Mouse (Mus musculus) limb, embryonic 11.5 days (tissue): ENCODE data around the gene Tnfsfm13. TPM values are rescaled to one million over a fixed set of nuclear protein-coding genes. Genes with fewer than 3 reads are reported as not detected.

Source experiments
- ATAC-seq: fragments of 200-750 bp; cut with Nextera tagmentation; 2 replicates; pipeline ENCODE4 v1.8.0; 2017; ENCODE audit warnings: low read depth; ENCODE audit not compliant: insufficient number of reproducible peaks, low FRiP score, low TSS enrichment
- DNase-seq: peaks from one replicate; pipeline ENCODE4 v3.0.0-alpha.2; 2015; ENCODE audit warnings: low spot score
- H3K27ac ChIP-seq: fragments of 300-500 bp; sonication (generic); replicated peaks from 2 replicates; pipeline ENCODE4 v1.5.1; 2014; ENCODE audit warnings: low read depth, mild to moderate bottlenecking, low read length
- H3K27me3 ChIP-seq: fragments of 300-500 bp; sonication (generic); 2 replicates; pipeline ENCODE4 v1.6.1; 2014; ENCODE audit warnings: mild to moderate bottlenecking, low read length, mixed read lengths; ENCODE audit not compliant: control insufficient read depth, insufficient read depth
- H3K36me3 ChIP-seq: fragments of 300-500 bp; sonication (generic); 2 replicates; pipeline ENCODE4 v1.6.1; 2014; ENCODE audit warnings: mild to moderate bottlenecking, low read length, moderate library complexity, mixed read lengths; ENCODE audit not compliant: control insufficient read depth, insufficient read depth
- H3K4me1 ChIP-seq: fragments of 300-500 bp; sonication (generic); 2 replicates; pipeline ENCODE4 v1.6.1; 2014; ENCODE audit warnings: low read length, mixed read lengths; ENCODE audit not compliant: control insufficient read depth, insufficient read depth
- H3K4me2 ChIP-seq: fragments of 300-500 bp; sonication (generic); 2 replicates; pipeline ENCODE4 v1.6.1; 2014; ENCODE audit warnings: low read depth, mild to moderate bottlenecking, moderate library complexity; ENCODE audit not compliant: severe bottlenecking
- H3K4me3 ChIP-seq: fragments of 300-500 bp; sonication (generic); 2 replicates; pipeline ENCODE4 v1.5.1; 2014; ENCODE audit warnings: low read depth, low read length
- H3K9ac ChIP-seq: fragments of 300-500 bp; sonication (generic); 2 replicates; pipeline ENCODE4 v1.6.1; 2014; ENCODE audit warnings: mild to moderate bottlenecking, low read length
- H3K9me3 ChIP-seq: fragments of 300-500 bp; sonication (generic); 2 replicates; pipeline ENCODE4 v1.6.1; 2016; ENCODE audit warnings: low read length; ENCODE audit not compliant: control insufficient read depth
- WGBS: fragments of 180-500 bp; shearing (Covaris S2); extraction: QIAGEN DNeasy Blood & Tissue Kit; methylation state at CpG from one replicate; pipeline ENCODE4 v1.1.7; 2014; 5-methylcytosine and 5-hydroxymethylcytosine counted together
- microRNA counts: library from miRNA; unstranded; fragments of <30 nt; microRNA quantifications from one replicate; lab custom pipeline; 2016
- microRNA-seq: library from miRNA; unstranded; fragments of <30 nt; microRNA quantifications from one replicate; pipeline ENCODE4, GENCODE M21; 2016
- polyA plus RNA-seq: library from polyadenylated mRNA; unstranded; fragments of >200 nt; fragmentation: Nextera tagmentation; extraction: Ambion mirVana; gene quantifications from 2 replicates; pipeline ENCODE4 v1.2.1, GENCODE M21; 2014

The Tnfsfm13 gene
- polyA plus RNA-seq, 1 experiment from 2014 or later: 1.3 TPM

- peak overlapping the region; percentile 94 for H3K4me3 ChIP-seq
- 0 out of 2 replicates have a peak, but pooled peaks cover 2% of the 10 kb centered on the region for H3K4me1 ChIP-seq
- H3K36me3 ChIP-seq: no peaks in the 10 kb centered on the region; the same call in 1 of the 2 replicates
- H3K9me3 ChIP-seq: no peaks in the 10 kb centered on the region
- under 1% methylated on average over 35 of the region's 50 CpGs for WGBS
- DNase-seq (no peak), ATAC-seq (peak; percentile 48)
- H3K27ac ChIP-seq: peak overlapping the region; percentile 92
- H3K27me3 ChIP-seq: no peaks in the 10 kb centered on the region
- H3K9ac ChIP-seq: peak overlapping the region; percentile 86
- H3K4me2 ChIP-seq: peak overlapping the region; percentile 67
Measured at GRCm38 (mm10) chr11:69633128-69633866, 62.6 kb downstream of the Tnfsfm13 start.

MicroRNAs encoded within 50 kb of the gene (microRNA counts, 519-probe panel; counts per million panel counts)
- microRNA mmu-miR-1934 (lab: Ali Mortazavi, UCI) (not detected), microRNA mmu-miR-467f (lab: Ali Mortazavi, UCI) (3,109 counts per million, percentile 38 among the panel's probes with 10 or more counts)

Small RNA genes within 50 kb of the gene (microRNA-seq; reads per million reads assigned to microRNA genes)
- gene Mir1934 (5.2 reads per million, percentile 11 among the genes with 10 or more reads in this experiment), gene Mir467f (not detected)

Other genes with a start within 250 kb of the Tnfsfm13 start
- gene Dnah2, start 147.0 kb downstream of the Tnfsfm13 start, polyA plus RNA-seq: 0.87 and 1.4 TPM in 2 replicates
- 12.9 and 14.4 TPM in 2 replicates for gene Efnb3, start 135.9 kb downstream of the Tnfsfm13 start, polyA plus RNA-seq
- 45.7 and 46.9 TPM in 2 replicates for gene Wrap53, start 115.8 kb downstream of the Tnfsfm13 start, polyA plus RNA-seq
- 250 and 254 TPM in 2 replicates for gene Trp53, start 115.7 kb downstream of the Tnfsfm13 start, polyA plus RNA-seq
- gene Atp1b2, start 90.2 kb downstream of the Tnfsfm13 start, polyA plus RNA-seq: 4.5 and 4.9 TPM in 2 replicates
- not detected in 2 replicates for gene Shbg, start 78.2 kb downstream of the Tnfsfm13 start, polyA plus RNA-seq
- gene Sat2, start 74.1 kb downstream of the Tnfsfm13 start, polyA plus RNA-seq: 14.7 and 16.2 TPM in 2 replicates
- 35.8 and 37.5 TPM in 2 replicates for gene Fxr2, start 63.1 kb downstream of the Tnfsfm13 start, polyA plus RNA-seq
- 0.17 TPM in 1 of 2 replicates, not detected in the other for gene Sox15, start 40.8 kb downstream of the Tnfsfm13 start, polyA plus RNA-seq
- gene Mpdu1, start 33.5 kb downstream of the Tnfsfm13 start, polyA plus RNA-seq: 21.0 and 41.0 TPM in 2 replicates
- gene Cd68, start 29.9 kb downstream of the Tnfsfm13 start, polyA plus RNA-seq: 3.4 and 4.5 TPM in 2 replicates
- 759 and 892 TPM in 2 replicates for gene Eif4a1, start 23.7 kb downstream of the Tnfsfm13 start, polyA plus RNA-seq
- 125 and 127 TPM in 2 replicates for gene Senp3, start 14.0 kb downstream of the Tnfsfm13 start, polyA plus RNA-seq
- gene Tnfsf13, start 10.3 kb downstream of the Tnfsfm13 start, polyA plus RNA-seq: not detected in 2 replicates
- 2.6 and 3.3 TPM in 2 replicates for gene Tnfsf12, start 249 bp downstream of the Tnfsfm13 start, polyA plus RNA-seq
- gene Polr2a, start 62.5 kb upstream of the Tnfsfm13 start, polyA plus RNA-seq: 64.0 and 78.3 TPM in 2 replicates
- 0.09 TPM in 1 of 2 replicates, not detected in the other for gene Slc35g3, start 65.9 kb upstream of the Tnfsfm13 start, polyA plus RNA-seq
- gene Zbtb4, start 69.8 kb upstream of the Tnfsfm13 start, polyA plus RNA-seq: 0.96 and 1.1 TPM in 2 replicates
- gene Chrnb1, start 99.8 kb upstream of the Tnfsfm13 start, polyA plus RNA-seq: 4.3 and 4.4 TPM in 2 replicates
- gene Fgf11, start 105.8 kb upstream of the Tnfsfm13 start, polyA plus RNA-seq: 0.36 and 0.67 TPM in 2 replicates
- gene Tmem102, start 109.5 kb upstream of the Tnfsfm13 start, polyA plus RNA-seq: 1.8 and 2.0 TPM in 2 replicates
- gene Gm39566, start 119.2 kb upstream of the Tnfsfm13 start, polyA plus RNA-seq: not detected in 2 replicates
- not detected in 2 replicates for gene Spem2, start 122.4 kb upstream of the Tnfsfm13 start, polyA plus RNA-seq
- 0.15 and 0.18 TPM in 2 replicates for gene Spem1, start 126.1 kb upstream of the Tnfsfm13 start, polyA plus RNA-seq
- 5.8 and 6.2 TPM in 2 replicates for gene Nlgn2, start 141.7 kb upstream of the Tnfsfm13 start, polyA plus RNA-seq
- 285 and 304 TPM in 2 replicates for gene Tmem256, start 142.4 kb upstream of the Tnfsfm13 start, polyA plus RNA-seq
- gene Plscr3, start 150.3 kb upstream of the Tnfsfm13 start, polyA plus RNA-seq: 115 TPM in 2 replicates
- 0.89 and 1.2 TPM in 2 replicates for gene Tnk1, start 162.6 kb upstream of the Tnfsfm13 start, polyA plus RNA-seq
- gene Tmem95, start 181.9 kb upstream of the Tnfsfm13 start, polyA plus RNA-seq: not detected in 2 replicates
- 3.7 and 4.3 TPM in 2 replicates for gene Kctd11, start 185.3 kb upstream of the Tnfsfm13 start, polyA plus RNA-seq
- gene Acap1, start 199.4 kb upstream of the Tnfsfm13 start, polyA plus RNA-seq: 0.72 and 0.78 TPM in 2 replicates
- gene 2810408A11Rik, start 204.9 kb upstream of the Tnfsfm13 start, polyA plus RNA-seq: 24.8 and 26.5 TPM in 2 replicates
- gene Neurl4, start 205.0 kb upstream of the Tnfsfm13 start, polyA plus RNA-seq: 15.3 and 15.5 TPM in 2 replicates
- gene Gps2, start 217.8 kb upstream of the Tnfsfm13 start, polyA plus RNA-seq: 90.8 and 94.0 TPM in 2 replicates
- 2,284 and 2,370 TPM in 2 replicates for gene Eif5a, start 225.9 kb upstream of the Tnfsfm13 start, polyA plus RNA-seq
- 11.2 and 11.3 TPM in 2 replicates for gene Ybx2, start 239.7 kb upstream of the Tnfsfm13 start, polyA plus RNA-seq